Mouse (Mus musculus): ENCODE measurements at regions not wholly inside any gene's neighbourhood (a gene's known extent, or its start where the extent isn't known, plus 50 kb on each side); places are given as distances from the start of the nearest gene placed in this dataset.

DNA sequence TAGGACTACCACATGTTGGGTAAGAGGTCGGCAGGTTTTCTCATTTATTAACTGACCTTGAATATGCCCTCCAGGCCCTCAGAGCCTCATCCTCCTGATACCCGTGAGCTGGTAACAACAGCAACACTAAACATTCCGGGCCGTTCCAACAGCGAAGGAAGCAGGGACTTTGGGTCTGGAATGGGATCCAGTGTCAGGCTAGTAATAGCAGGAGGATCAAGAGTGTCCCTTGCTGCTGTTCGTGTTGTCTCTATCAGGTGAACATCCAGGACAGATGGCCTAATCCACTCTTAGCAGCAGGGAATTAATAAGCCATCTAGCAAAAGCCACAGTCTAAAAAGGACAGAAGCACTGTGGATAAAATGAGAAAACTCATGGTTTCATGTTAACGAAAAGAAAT, 106.7 kb downstream of the Cpeb2 start:
- no peaks in the 10 kb centered on the region for H3K27me3 ChIP-seq
- 70% methylated on average over 7 of the region's 7 CpGs for WGBS
- H3K9me3 ChIP-seq = no peaks in the 10 kb centered on the region
- H3K9ac ChIP-seq = no peak overlapping the region
- H3K27ac ChIP-seq = no peak overlapping the region
- no peak overlapping the region for H3K4me3 ChIP-seq
- no peak for ATAC-seq (ENCODE audit: insufficient number of reproducible peaks, insufficient read depth, low FRiP score, low TSS enrichment)
- H3K4me2 ChIP-seq (replicated peaks) = no peak overlapping the region
- H3K4me1 ChIP-seq = no peaks in the 10 kb centered on the region
- H3K36me3 ChIP-seq = no peaks in the 10 kb centered on the region

- Histone ChIP-seq H3K9me3 (no peaks in the 10 kb centered on the region), H3K27ac (no peak overlapping the region), H3K4me2 (replicated peaks) (no peak overlapping the region), H3K9ac (no peak overlapping the region), H3K36me3 (no peaks in the 10 kb centered on the region), H3K4me3 (no peak overlapping the region), H3K27me3 (no peaks in the 10 kb centered on the region), H3K4me1 (no peaks in the 10 kb centered on the region)
- 78% methylated on average over 2 of the region's 2 CpGs for WGBS
- ATAC-seq (ENCODE audit: insufficient number of reproducible peaks, insufficient read depth, low FRiP score, low TSS enrichment) = no peak
Observed at GRCm38 (mm10) chr5:43341475-43341874, 108.5 kb downstream of the Cpeb2 start.

- 82% methylated on average over 1 of the region's 1 CpGs for WGBS
- Histone ChIP-seq H3K36me3 (no peaks in the 10 kb centered on the region), H3K27ac (no peak overlapping the region), H3K4me3 (no peak overlapping the region), H3K4me2 (replicated peaks) (no peak overlapping the region), H3K4me1 (no peaks in the 10 kb centered on the region), H3K27me3 (no peaks in the 10 kb centered on the region), H3K9me3 (no peaks in the 10 kb centered on the region), H3K9ac (no peak overlapping the region)
- no peak for ATAC-seq (ENCODE audit: insufficient number of reproducible peaks, insufficient read depth, low FRiP score, low TSS enrichment)
Observed at GRCm38 (mm10) chr5:43344441-43344840, 111.5 kb downstream of the Cpeb2 start.

GRCm38 (mm10) chr5:43350987-43351386, 118.0 kb downstream of the Cpeb2 start:
- Histone ChIP-seq H3K27ac (no peak overlapping the region), H3K4me1 (peaks cover 5% of the 10 kb centered on the region; the same call in 1 of the 2 replicates), H3K4me2 (replicated peaks) (no peak overlapping the region), H3K9me3 (no peaks in the 10 kb centered on the region), H3K4me3 (no peak overlapping the region), H3K27me3 (no peaks in the 10 kb centered on the region), H3K36me3 (no peaks in the 10 kb centered on the region), H3K9ac (no peak overlapping the region)
- ATAC-seq (ENCODE audit: insufficient number of reproducible peaks, insufficient read depth, low FRiP score, low TSS enrichment) = no peak
- WGBS = 74% methylated on average over 2 of the region's 2 CpGs

- no peak for ATAC-seq (ENCODE audit: insufficient number of reproducible peaks, insufficient read depth, low FRiP score, low TSS enrichment)
- Histone ChIP-seq H3K4me3 (no peak overlapping the region), H3K9me3 (no peaks in the 10 kb centered on the region), H3K9ac (no peak overlapping the region), H3K36me3 (no peaks in the 10 kb centered on the region), H3K27me3 (no peaks in the 10 kb centered on the region), H3K27ac (no peak overlapping the region), H3K4me2 (replicated peaks) (no peak overlapping the region), H3K4me1 (peaks cover 5% of the 10 kb centered on the region; the same call in 1 of the 2 replicates)
- 75% methylated on average over 23 of the region's 23 CpGs for WGBS
Observed at GRCm38 (mm10) chr5:43353021-43353990, 120.3 kb downstream of the Cpeb2 start.

GRCm38 (mm10) chr5:43354351-43354942, 121.5 kb downstream of the Cpeb2 start:
- 46% methylated on average over 14 of the region's 14 CpGs for WGBS
- Histone ChIP-seq H3K27me3 (no peaks in the 10 kb centered on the region), H3K4me1 (peaks cover 5% of the 10 kb centered on the region; the same call in 1 of the 2 replicates), H3K4me2 (replicated peaks) (peak overlapping the region; percentile 58), H3K27ac (no peak overlapping the region), H3K4me3 (peak overlapping the region; percentile 35), H3K36me3 (no peaks in the 10 kb centered on the region), H3K9me3 (no peaks in the 10 kb centered on the region), H3K9ac (no peak overlapping the region; the same call in 1 of the 2 replicates)
- no peak for ATAC-seq (ENCODE audit: insufficient number of reproducible peaks, insufficient read depth, low FRiP score, low TSS enrichment)

- Histone ChIP-seq H3K4me2 (replicated peaks) (peak overlapping the region; percentile 58), H3K9me3 (no peaks in the 10 kb centered on the region), H3K36me3 (no peaks in the 10 kb centered on the region), H3K9ac (peak overlapping the region; percentile 8; the same call in 1 of the 2 replicates), H3K27ac (peak overlapping the region; percentile 61), H3K27me3 (no peaks in the 10 kb centered on the region), H3K4me1 (peaks cover 5% of the 10 kb centered on the region; the same call in 1 of the 2 replicates), H3K4me3 (peak overlapping the region; percentile 35)
- WGBS = 1% methylated on average over 12 of the region's 12 CpGs
- ATAC-seq (ENCODE audit: insufficient number of reproducible peaks, insufficient read depth, low FRiP score, low TSS enrichment) = peak; percentile 95
Observed at GRCm38 (mm10) chr5:43355026-43355580, 122.1 kb downstream of the Cpeb2 start.

- peak overlapping the region; percentile 35; the same call in 1 of the 2 replicates for H3K4me3 ChIP-seq
- peak overlapping the region; percentile 58 for H3K4me2 ChIP-seq (replicated peaks)
- H3K4me1 ChIP-seq = peaks cover 5% of the 10 kb centered on the region; the same call in 1 of the 2 replicates
- no peak overlapping the region for H3K9ac ChIP-seq
- H3K36me3 ChIP-seq = no peaks in the 10 kb centered on the region
- H3K9me3 ChIP-seq = no peaks in the 10 kb centered on the region
- no peaks in the 10 kb centered on the region for H3K27me3 ChIP-seq
- peak overlapping the region; percentile 61; the same call in 1 of the 2 replicates for H3K27ac ChIP-seq
- 82% methylated on average over 16 of the region's 16 CpGs for WGBS
- ATAC-seq (ENCODE audit: insufficient number of reproducible peaks, insufficient read depth, low FRiP score, low TSS enrichment) = no peak
Observed at GRCm38 (mm10) chr5:43355832-43356231, 122.9 kb downstream of the Cpeb2 start.

DNA sequence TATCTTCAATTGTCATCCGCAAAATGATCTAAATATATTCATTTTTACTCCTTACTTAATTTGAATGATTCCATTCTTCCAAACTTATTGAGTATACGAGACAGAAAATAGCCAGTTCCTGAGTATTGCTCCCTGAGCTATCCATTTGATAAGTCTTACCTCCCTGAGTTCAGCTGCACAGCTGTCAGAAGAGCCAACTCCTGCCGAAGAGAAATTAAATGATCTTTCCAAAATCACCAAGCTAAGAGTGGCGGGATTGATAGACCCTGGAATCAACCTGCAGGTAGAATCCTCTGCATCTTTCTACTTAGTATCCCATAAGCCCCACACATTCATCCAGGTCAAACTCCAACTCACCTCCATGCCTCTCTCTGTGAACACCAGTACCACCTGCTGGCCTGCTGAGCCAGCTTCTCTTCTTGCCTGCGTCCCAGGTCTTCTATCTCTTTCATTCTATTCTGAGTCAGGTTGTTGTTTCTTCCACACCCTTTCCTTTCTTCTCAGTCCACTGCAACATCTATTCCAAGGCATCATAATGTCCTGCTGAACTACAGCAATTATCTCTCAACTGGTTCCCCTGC, 124.2 kb downstream of the Cpeb2 start:
- no peak overlapping the region for H3K4me2 ChIP-seq (replicated peaks)
- 90% methylated on average over 5 of the region's 5 CpGs for WGBS
- H3K36me3 ChIP-seq = no peaks in the 10 kb centered on the region
- H3K4me3 ChIP-seq = no peak overlapping the region
- peaks cover 5% of the 10 kb centered on the region; the same call in 1 of the 2 replicates for H3K4me1 ChIP-seq
- H3K9me3 ChIP-seq = no peaks in the 10 kb centered on the region
- ATAC-seq (ENCODE audit: insufficient number of reproducible peaks, insufficient read depth, low FRiP score, low TSS enrichment) = no peak
- H3K9ac ChIP-seq = no peak overlapping the region
- no peak overlapping the region for H3K27ac ChIP-seq
- H3K27me3 ChIP-seq = no peaks in the 10 kb centered on the region

GRCm38 (mm10) chr5:43357901-43358300, 124.9 kb downstream of the Cpeb2 start:
- H3K27me3 ChIP-seq = no peaks in the 10 kb centered on the region
- no peaks in the 10 kb centered on the region for H3K9me3 ChIP-seq
- ATAC-seq (ENCODE audit: insufficient number of reproducible peaks, insufficient read depth, low FRiP score, low TSS enrichment) = no peak
- H3K36me3 ChIP-seq = no peaks in the 10 kb centered on the region
- 82% methylated on average over 5 of the region's 5 CpGs for WGBS
- no peak overlapping the region for H3K27ac ChIP-seq
- no peak overlapping the region for H3K4me2 ChIP-seq (replicated peaks)
- no peak overlapping the region for H3K4me3 ChIP-seq
- H3K4me1 ChIP-seq = peaks cover 5% of the 10 kb centered on the region; the same call in 1 of the 2 replicates
- H3K9ac ChIP-seq = no peak overlapping the region

DNA sequence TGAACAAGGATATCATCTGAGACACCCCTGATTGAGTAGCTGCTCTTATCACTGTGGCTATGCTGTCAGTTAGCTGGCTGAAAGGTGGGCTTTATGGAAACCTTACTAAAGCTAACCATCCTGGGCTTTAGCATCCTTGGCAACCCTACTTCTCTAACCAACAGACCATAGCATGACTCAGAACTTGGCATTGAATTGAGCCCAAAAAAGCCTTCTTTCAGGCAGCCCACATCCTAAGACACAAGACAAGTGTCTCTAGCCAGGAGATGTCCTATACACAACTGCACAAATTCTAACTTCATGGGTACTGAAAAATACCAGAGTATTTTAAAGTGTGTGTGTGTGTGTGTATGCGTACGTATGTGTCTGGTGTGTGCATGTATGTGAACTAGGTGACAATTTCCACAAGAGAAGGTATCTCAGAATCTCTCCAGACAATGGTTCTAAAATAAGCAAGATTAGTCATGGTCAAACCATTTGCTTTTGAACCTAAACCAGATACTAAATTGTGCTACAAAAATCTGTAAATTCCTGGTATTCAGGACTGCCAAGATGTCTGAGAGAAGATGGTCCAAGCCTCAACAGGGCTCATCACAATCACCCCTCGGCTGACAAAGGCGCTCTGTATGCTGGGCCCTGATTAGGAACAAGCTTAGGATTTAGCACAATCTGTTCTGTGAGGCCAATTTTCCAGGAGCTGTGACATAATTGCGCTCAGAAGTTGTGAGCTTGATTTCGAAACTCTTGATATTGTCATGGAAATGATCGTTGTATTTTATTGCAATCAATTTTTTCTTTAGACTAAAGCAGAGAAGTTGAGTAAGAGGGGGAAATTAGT, 126.2 kb downstream of the Cpeb2 start:
- 73% methylated on average over 7 of the region's 7 CpGs for WGBS
- H3K27me3 ChIP-seq = no peaks in the 10 kb centered on the region

More for the DNA sequence above, 126.2 kb downstream of the Cpeb2 start:
- no peak overlapping the region for H3K9ac ChIP-seq
- H3K4me3 ChIP-seq = no peak overlapping the region
- peaks cover 5% of the 10 kb centered on the region; the same call in 1 of the 2 replicates for H3K4me1 ChIP-seq
- no peak overlapping the region for H3K27ac ChIP-seq
- no peak overlapping the region for H3K4me2 ChIP-seq (replicated peaks)
- no peak for ATAC-seq (ENCODE audit: insufficient number of reproducible peaks, insufficient read depth, low FRiP score, low TSS enrichment)
- H3K36me3 ChIP-seq = no peaks in the 10 kb centered on the region
- no peaks in the 10 kb centered on the region for H3K9me3 ChIP-seq
